Mouse (Mus musculus) retina, embryonic 14.5 days (tissue): ENCODE data around the gene Eef1akmt2.

Experiments
- DNase-seq: peaks from one replicate; pipeline ENCODE4 v3.0.0-alpha.2; 2015; ENCODE audit warnings: low spot score

The Eef1akmt2 gene

DNA sequence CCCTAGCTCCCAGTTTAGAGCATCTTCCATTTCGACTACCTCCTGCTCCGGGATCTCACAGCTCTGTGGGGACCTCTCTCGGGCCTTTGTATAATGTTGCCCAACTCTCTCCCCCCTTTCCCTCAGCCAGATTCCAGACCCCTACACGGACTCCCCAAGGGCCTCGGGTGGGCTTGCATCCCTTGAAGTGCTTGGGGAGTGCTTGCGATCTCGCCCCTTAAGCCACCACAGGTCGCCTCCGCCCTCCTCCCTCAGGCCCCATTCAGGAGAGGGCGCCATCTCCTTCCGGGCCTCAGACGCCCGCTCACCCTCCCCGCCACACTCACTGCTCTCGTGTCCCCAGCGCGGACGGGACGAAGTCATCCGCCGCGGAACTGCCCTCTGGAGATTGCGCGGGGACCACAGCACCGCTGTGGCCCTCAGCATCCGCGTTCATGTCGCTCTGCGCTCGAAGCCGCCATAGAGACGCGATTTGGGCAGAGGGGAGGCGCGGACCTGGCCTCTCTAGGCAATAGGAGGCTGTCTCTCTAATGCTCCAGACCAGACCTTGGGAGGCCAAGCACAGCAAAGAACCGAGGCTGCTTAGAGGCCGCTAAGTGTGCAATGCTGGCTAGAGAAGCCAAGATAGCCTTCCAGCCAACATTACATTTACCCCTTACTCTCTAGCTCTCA lies at the start of gene Eef1akmt2:
TSS of gene Eef1akmt2 (minus strand) at position 501 of the 672 bp plus-strand sequence.
- DNase-seq = peak; percentile 92

DNA sequence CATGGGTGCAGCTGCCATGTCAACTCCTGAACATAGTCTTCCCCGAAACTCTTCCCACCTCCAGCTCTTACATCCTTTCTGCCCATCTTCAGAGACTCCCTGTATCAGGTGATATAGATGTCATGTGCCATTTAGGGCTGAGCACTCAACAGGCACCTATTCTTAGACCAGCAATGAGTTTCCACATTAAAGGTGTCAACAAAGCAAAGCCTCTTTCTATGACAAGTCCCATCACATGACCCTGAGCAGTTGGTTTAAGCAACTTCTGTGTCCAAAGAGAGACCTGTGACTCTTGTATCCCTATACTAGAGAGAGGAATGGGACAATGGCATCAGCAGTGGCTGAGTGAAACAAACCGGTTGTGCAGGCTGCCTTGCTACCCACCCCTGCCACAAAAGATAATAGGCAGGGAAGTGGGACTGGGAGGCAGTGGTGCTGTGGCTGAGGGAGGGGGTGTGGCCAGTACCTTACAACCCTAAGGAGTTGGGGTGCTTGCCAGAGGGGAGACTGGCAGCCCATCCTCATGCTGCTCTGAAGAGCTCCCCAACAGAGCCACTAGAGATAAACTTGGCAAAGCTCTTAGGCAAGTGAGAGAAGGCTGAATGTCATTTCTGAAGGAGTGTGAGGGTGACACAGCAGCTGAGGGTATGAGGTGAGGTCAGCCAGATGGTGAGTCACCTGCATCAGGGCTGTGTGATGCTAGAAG lies 48.5 kb upstream of the Eef1akmt2 start:
- no peak for DNase-seq

DNA sequence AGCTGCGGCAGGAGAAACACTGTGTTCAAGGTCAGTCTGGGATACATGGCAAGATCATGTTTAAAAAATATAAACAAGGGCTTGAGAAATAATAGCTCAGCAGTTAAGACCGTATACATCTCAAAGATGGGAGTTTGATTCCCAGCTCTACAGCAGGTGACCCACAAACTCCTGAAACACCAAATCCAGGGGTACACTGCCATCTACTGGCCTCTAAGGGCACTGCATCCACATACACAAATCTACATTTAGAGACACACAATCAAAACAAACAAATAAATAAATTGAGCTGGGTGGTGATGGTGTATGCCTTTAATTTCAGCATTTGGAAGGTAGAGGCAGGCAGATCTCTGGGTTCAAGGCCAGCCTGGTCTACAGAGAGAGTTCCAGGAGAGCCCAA lies 45.8 kb upstream of the Eef1akmt2 start:
- DNase-seq = peak; percentile 42

DNA sequence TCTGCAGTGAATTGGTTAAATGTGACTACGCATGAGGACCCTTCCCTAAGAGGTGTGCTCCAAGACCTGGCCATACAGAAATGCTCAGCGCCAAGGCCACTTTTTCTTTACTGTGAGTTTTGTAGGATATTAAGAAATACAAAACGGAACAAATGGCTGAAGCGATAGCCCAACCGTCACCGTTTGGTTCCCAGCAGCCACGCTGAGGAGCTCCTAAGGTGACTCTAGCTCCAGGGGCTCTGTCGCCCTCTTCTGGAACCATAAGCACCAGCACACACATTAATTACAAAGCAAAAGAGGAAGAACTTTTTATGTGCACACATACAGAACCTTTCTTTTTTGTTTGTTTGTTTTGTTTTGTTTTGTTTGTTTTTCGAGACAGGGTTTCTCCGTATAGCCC lies 44.8 kb upstream of the Eef1akmt2 start:
- no peak for DNase-seq

DNA sequence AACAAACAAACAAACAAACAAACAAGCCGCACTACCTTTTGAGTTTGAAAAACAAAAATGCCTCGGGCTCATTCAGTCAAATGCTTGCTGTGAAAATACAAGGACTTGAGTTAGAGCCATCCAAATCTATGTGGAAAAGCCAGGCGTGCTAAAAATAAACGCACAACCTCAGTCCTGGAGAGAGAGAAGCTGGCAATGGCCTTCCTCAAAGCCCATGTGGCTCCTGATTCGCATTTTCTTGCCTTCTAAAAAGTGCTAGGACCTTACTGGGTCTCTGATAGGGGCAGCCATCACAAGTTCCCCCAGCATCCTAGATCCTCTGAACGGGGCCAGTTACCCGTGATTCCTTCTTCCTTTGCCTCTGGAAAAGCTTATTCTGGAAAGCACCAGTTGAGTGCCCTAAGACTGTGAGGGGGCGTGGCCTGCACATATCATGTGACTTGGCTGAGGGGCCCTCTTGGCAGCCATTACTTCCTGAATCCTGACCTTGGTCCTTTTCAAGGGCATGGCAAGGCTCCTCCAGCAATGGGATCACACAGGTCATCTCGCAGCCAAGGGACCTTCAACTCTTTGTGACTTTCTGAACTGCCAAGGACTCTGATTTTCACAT lies 43.8 kb upstream of the Eef1akmt2 start:
- DNase-seq = no peak

DNA sequence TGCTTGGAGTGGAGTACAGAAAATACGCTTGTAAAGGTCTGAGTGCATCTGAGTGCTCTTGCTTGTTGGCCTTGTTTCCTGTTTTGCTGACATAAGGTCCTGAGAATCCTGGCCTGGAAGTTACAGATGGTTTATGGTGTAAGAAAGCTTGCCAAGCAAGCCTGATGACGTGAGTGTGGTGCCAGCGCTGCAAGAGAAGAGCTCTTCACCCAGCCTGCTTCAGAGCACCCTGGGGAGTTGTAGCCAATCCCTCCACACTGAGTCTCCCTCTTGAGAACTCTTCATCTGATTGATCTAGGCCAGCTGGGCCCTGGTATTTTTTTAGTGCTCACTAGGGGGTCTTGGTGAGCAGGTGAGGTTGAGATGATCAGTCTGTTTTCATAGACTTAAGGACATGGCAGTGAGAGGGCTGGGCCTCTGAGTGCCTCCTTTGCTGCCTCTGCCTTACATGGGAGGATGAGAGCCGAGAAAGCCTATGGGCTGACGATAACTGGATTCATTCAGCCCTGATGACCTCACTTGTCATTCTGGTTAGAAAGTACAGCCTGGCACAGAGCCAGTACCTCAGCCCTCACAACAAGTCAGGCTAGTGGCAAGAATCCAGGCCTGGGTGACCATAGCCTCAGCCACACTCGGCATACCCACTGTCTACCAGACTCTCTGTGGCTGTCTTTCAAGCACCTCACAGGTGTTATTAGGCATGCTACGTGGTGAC lies 42.5 kb upstream of the Eef1akmt2 start:
- DNase-seq = no peak

DNA sequence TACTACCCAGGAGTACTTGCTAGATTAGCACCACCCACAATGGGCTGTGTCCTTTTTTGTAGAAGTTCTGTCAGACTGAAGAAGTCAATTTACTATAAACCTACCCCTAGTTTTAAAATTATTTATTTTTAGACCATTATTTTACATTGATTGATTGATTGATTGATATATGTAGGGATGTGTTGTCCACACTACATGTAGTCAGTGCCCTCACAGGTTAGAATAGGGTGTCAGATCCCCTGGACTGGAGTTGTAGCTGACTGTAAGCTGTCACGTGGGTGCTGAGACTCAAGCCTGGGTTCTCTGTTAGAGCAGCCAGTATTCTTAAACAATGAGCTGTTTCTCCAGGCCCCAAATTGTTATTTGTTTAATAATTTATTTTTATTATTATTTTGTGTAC lies 40.9 kb upstream of the Eef1akmt2 start:
- DNase-seq = no peak

DNA sequence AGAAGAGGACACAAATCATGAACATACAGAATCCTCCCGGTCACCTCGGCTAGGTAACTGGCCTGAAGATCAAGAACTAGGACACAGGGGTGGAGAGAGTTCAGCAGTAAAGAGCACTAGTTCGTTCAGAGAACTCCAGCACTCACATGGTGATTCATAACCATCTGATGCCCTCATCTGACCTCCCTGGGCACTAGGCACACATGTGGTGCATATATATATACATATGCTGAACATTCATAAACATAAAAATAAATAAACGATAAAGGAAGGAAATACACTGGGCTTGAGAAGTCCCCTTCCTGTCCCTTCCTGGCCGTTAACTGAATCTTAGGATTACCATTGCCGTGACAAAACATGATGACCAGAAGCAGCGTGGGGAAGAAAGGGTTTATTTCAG lies 40.3 kb upstream of the Eef1akmt2 start:
- DNase-seq = no peak

DNA sequence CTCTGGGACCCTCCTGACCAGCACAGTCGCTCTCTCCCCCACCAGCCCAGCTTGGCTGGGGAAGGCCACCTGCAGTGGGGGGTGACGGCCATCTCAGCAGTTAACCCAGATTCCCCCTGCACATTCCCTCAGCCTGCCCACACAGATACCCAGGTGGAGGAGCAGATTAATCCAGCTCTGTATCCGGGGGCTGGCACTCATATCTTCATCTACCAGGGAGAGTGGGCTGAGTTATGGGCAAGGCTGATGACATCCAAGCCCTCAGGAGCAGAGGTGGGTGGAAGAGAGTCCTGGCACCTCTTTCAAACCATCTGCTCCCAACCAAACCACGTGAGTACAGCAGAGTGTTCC lies 39.8 kb upstream of the Eef1akmt2 start:
- no peak for DNase-seq

DNA sequence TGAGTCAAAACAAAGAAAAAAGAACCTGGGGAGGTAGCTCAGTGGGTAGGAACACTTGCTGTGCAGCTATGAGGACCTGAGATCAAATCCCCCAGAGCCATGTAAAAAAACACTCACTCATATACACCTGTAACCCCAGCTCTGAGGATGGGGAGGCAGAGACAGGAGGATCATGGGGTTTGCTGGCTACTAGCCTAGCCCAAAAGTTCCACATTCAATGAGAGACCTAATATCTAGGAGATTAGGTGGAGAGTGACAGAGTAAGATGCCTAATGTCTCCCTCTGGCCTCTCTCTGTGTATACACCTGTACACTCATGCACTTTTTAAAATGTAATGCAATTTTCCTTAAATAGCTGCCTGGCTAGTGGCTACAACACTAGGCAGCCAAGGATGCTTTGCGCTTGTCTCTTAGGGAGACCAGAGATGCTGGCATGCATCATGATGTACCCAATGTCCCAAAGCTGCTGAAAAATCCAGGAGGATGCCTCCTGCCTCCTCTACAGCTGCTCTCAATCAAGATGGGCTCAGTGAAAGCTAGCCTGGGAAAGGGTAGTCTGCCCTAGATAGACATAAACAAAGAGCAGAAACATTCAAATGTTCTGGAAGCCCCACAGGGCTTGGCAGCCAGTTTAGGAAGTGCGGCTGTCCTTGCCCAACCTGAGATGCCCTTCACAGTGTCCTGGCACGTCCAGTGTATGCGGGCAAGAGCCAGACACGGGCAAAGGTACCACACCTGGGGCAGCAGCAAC lies 39.3 kb upstream of the Eef1akmt2 start:
- no peak for DNase-seq

DNA sequence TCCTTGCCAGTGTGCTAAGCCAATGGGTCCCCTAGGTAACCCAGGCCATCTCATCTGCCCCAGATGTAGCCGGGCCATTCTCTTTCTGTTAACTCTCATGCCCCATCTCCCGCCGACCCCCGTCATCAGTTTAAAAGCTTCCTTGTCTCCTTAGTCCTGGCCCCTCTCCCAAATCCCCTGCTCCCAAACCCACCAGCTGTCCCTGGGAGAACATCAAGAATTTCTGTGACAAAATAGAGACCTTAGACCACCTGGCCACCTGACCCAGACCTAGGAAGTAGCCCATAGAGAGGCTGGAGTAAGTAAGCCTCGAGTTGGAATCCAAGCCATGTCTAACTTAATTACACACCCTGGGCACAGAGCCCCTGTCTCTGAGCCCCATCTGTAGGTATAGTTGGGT lies 37.7 kb upstream of the Eef1akmt2 start:
- no peak for DNase-seq

DNA sequence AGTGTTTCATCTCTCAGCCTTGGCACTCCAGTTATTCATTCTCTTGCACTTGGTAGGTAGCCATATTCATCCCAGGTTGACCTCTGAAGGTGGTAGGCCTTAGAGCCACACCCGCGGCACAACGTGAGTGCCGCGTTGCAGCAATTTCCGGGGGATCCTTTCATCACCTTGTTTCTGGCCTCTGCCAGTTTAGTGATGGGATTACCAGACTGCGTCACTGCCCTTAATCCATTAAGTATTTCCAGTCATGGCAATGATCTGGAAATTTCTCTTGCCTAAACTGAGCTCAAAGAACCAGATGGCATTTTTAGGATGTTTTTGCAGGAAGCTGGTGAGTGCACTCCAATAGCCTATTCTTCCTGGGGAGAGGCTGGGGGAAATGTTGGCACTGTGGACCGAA lies 37.2 kb upstream of the Eef1akmt2 start:
- DNase-seq = no peak

DNA sequence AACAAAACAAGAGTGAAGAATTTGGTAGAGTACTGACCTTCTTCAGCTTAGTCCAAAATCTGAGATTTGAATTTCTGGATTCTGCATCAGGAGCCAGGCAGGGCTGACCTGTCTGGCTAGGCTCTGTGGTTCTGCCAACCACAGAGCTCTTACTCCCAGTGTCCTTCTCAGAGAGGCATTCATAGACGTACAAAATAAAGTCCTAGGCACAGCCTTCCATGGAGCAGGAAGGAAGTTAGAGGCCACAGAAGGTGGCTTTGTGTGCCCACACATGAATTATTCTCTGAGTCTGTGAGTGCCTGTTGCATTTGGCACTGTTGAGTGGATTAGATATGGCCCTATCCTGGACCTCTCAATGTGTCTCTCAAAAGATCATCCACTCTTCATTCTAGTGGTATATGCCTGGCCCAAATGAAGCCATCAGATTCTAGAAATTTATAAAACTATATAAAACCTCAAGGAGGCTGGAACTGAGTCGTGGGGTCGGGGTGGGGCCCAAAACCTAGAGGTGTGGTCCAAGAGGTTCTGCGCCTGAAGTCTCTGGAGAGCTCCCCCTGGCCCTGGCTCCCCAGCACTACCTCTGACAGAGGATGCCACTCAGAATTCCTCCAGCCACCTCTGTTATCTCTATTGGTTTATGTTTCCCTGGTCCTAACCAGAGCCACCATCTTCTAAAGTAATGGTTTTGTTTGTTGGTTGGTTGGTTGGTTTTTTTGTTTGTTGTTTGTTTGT lies 36.2 kb upstream of the Eef1akmt2 start:
- DNase-seq = no peak

DNA sequence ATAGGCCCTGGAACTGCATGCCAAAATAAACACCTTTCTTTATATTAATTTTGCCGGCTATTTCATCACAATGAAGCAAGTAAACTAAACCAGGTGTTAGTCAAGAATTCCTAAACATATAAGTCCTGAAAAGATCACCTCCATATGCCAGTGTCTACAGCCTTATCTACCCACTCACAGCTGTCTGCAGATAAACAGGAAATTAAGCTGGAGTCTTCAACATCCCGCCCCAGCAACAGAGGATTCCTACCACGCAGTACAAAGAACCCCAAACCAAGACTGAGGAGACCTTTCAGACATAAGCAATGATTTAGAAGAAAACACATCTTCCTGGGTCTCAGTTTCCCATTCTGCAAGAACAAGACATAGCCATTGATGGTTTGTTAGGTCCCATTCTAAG lies 35.6 kb upstream of the Eef1akmt2 start:
- no peak for DNase-seq

DNA sequence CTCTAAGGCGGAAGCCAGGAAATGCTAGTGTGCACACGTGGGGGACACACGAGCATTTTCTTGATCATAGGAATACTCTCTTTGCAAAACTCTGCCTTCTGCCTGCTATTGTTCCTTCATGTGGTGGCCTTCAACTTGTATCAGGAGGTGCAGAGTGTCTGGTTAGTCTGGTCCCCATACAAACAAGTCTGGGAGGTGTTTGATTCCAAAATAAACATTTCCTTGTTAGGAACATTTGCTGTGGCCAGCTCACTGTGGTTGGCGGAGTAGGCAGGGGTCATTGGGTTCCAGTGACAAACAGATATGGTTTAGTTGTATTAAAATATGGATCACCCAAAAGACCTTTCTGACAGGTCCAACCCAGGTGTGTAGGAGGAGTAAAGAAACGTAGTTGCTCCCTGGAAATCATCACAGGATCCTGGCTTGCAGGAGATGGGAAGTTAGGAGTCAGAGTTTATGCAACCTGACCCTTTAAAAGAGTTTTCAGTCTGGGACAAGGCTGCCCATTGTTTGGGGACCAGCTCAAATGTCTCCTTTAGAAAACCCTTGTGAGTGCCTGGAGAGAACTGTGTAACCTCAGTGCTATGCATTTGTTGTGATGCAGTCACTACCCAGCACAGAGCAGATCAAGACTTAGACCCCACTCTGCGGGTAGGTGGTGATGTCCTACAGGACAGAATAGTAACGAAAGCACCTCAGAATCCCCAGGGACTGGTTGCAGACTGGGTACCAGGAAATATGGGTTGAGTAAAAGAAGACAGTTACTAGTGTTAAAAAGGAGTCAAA lies 34.7 kb upstream of the Eef1akmt2 start:
- DNase-seq = no peak

DNA sequence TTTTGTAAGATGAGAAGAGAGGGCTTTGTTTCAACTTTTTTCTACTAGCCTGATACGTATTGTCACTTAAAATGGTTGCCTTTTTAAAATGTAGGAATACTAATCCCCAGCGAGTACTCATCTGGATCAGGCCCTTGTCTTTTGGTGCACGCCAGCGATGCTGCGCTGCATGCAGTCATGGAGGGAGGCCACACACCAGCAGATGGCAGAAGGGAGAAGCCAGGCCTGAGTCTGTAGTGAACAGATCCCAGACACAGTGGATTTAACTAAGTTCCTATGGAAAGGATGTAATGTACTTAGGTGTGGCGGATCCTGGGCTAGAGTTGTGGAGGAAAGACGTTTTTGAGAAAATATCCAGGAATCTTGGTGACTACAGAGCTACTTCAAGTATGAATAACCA lies 31.6 kb upstream of the Eef1akmt2 start:
- no peak for DNase-seq

DNA sequence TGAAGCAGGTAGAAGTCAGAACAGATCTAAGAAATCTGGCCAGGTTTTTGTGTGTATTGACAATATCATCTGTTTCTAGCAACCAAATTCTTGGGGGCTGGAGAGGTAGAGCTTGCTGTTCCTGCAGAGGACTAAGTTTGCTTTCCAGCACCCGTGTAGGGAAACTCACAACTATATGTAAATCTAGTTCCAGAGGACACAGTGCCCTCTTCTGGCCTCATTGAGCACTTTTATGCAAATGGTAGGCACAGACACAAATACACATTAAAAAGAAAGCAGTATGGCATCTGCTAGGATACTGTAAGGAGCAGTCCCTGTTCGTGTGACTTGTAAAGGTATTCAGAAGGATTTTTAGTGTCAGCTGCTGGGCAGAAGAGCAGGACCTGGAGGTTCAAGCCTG lies 29.9 kb upstream of the Eef1akmt2 start:
- peak; percentile 25 for DNase-seq

DNA sequence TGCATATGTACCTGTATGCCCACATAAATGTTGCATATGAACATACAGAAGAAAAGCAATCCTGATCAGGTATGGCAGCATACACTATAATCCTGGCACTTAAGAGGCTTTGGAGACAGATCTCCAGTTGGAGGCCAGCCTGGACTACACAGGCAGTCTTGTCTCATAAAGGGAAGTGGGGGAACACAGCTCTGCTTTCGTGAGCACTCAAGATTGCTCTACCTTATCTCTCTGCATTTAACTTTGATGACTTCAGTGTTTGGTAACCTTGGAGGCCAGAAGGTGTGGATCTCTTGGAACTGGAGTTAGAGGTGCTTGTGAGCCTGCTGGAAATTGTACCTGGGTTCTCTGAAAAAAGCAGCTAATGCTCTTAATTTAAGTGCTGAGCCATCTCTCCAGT lies 27.8 kb upstream of the Eef1akmt2 start:
- no peak for DNase-seq

DNA sequence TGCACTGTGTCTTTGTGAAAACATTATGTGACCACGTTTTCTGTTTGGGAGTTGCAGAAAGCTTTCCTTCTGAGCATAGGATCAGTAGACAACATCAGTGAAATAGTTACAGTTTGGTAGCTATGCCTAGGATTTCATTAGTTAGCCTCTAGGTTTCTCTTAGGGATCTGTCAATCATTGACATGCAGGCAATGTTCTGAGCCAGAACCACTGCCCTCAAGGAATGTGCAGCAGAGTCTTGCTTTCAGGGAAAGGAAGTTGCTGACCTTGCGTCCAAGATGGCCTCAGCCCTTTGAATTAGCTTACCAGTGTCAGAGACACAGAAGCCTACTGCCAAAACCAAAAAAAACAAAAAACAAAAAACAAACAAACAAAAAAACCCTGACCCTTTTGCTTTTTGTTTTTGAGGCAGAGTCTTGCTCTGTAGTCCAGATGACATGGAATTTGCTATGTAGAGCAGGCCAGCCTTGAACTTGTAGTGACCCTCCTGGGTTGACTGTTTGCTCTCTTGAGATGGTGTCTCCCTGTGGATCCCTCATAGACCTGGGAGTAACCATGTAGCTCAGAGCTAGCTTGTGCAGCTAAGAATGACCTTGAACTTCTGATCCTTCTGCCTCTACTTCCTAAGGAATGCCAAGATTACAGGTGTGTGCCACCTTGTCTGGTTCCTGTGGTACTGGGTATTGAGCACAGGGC lies 23.1 kb upstream of the Eef1akmt2 start:
- DNase-seq = no peak

DNA sequence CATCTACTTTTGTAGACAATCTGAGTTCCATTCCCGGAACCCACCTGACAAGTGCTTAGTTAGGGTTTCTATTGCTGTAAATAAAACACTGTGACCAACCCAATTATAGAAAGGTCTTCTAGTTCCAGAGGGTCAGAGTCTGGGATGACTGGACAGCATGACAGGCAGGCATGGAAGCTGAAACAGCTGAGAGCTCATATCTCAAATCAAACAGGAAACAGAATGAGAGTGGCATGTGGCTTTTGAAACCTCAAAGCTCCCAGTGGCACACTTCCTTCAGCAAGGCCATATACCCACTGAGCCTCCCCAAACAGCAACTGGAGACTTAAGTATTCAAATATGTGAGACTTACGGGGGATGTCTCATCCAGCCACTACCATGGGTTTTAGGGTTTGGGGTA lies 20.6 kb upstream of the Eef1akmt2 start:
- no peak for DNase-seq
